Mouse (Mus musculus) CH12.LX (cell line): ENCODE results near the gene Ppid.

Experiments used
- CTCF ChIP-seq, 2 experiments: IDR thresholded peaks in 1 of 2; conservative IDR thresholded peaks in 1 of 2; 2 replicates each; pipeline ENCODE4 v1.5.1; 2011 to 2012; ENCODE audit warnings: low read depth in 2 of 2, low read length in 2 of 2, improper control_type of control experiment in 1 of 2, inconsistent platforms in 1 of 2, mild to moderate bottlenecking in 1 of 2, moderate library complexity in 1 of 2
- POLR2A ChIP-seq: IDR thresholded peaks from 2 replicates; pipeline ENCODE4 v1.6.1; 2011; ENCODE audit warnings: low read depth, mild to moderate bottlenecking, improper control_type of control experiment, low read length
- RAD21 ChIP-seq: IDR thresholded peaks from 2 replicates; pipeline ENCODE4 v1.6.1; 2011; ENCODE audit warnings: low read depth, mild to moderate bottlenecking, low read length, improper control_type of control experiment, moderate library complexity

- TF ChIP-seq CTCF (conservative IDR thresholded peaks at IDR 0.05 in 1 of 2, IDR thresholded peaks at IDR 0.05 in 1 of 2; ENCODE audit: low read depth in 2 of 2, low read length in 2 of 2), result no peak
- no peak for TF ChIP-seq POLR2A
- TF ChIP-seq RAD21, result no peak
Observed at GRCm38 (mm10) chr3:79559021-79559772, 31.9 kb upstream of the Ppid start.
